Mouse (Mus musculus) heart, postnatal 25 days (tissue): ENCODE data around the gene Dpf2. TPM values are rescaled to one million over a fixed set of nuclear protein-coding genes. Genes with fewer than 3 reads are reported as not detected.

Source experiments
- DNase-seq: peaks from one replicate; pipeline ENCODE4 v3.0.0; 2022; ENCODE audit warnings: low spot score
- intact Hi-C: fragments of 180-260 bp; cut with DNase I; formaldehyde crosslinking; loops from one replicate; pipeline ENCODE4 v1.15.1; 2025
- total RNA-seq, 2 experiments: library from RNA; stranded (reverse); gene quantifications; 2 replicates each; pipeline ENCODE4 v1.2.3; 2021

Gene Dpf2
- total RNA-seq: 10 to 100 TPM; 87.4 to 96.1 TPM

DNA sequence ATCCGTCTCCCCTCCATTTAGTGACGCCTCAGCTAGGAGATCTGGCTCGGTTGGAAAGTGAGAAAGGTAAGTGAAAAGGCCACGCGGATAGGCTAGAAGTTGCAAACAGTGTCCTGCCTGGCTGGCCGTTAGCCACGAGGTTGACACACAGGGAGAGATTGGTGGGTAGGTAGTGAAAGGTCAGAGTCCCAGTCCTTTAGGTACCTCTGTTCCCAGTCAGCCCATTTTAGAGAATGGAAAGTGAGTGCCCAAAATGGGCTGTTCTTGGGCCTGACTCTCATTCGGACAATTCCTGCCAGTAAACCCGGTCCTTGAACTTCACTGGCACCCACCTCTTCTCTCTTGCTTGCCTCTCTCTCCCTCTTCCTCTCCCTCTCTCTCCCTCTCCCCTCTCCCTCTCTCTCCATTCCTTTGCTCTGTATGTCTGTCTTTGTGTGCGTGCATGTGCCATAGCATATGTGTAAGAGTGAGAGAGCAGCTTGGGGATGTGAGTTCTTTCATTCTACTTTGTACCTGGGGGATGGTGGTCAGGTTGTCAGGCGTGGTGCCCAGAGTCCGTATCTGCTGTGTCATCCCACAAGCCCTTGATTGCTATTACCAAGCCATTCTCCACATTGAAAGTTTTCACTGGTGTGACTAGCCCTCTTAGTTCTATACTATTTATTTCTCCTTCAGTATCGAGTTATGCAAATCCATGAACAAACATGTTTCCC, at the start of gene Dpf2:
Gene Dpf2, minus strand, starts transcription at position 4 of the 713 bp plus-strand sequence.
- intact Hi-C loops: no loop called here
- DNase-seq: no peak

DNA sequence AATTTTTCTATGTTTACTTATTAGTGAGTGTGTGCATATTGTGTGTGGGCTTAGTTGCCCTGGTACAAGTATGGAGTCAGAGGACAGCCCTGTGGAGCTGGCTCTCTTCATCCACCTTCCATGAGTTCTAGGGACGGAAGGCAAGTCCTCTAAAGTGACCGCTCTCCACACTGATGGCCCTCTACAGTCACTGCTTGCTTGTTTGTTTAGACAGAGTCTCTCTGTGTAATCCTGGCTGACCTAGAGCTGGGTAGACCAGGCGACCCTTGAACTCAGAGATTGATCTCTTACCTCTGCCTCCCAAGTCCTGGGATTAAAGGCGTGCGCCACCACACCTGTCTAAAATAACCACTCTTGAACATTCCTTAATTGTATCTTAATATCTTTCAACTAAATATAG, 44.6 kb upstream of the Dpf2 start:
- intact Hi-C loops: loop anchor here (2.0 kb wide), 1 partner anchor 165 kb away; no protein-coding TSS in a partner anchor
- DNase-seq: no peak

DNA sequence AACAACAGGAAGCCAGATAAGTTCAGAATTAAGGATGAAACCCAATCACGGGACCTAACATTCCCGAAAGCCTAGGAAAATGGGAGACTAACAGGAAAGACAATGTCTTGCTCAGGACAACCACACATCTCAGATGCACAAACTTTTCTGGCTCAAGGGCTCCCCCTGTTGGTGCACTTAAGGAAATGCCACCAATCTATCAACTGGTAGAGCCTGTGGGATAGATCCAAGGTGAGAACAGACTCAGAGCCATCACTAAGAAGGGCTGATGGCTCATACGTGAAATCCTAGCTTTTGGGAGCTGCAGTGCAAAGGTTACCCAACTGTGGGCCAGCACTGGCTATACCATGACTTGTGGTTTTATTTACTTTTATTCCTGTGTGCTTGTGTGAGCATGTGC, 43.9 kb upstream of the Dpf2 start:
- peak; percentile 71 for DNase-seq
- intact Hi-C loops: loop anchor here (1.0 to 2.0 kb wide), 2 partner anchors 32 to 164 kb away; partner anchors contain the start of gene Cdc42ep2

DNA sequence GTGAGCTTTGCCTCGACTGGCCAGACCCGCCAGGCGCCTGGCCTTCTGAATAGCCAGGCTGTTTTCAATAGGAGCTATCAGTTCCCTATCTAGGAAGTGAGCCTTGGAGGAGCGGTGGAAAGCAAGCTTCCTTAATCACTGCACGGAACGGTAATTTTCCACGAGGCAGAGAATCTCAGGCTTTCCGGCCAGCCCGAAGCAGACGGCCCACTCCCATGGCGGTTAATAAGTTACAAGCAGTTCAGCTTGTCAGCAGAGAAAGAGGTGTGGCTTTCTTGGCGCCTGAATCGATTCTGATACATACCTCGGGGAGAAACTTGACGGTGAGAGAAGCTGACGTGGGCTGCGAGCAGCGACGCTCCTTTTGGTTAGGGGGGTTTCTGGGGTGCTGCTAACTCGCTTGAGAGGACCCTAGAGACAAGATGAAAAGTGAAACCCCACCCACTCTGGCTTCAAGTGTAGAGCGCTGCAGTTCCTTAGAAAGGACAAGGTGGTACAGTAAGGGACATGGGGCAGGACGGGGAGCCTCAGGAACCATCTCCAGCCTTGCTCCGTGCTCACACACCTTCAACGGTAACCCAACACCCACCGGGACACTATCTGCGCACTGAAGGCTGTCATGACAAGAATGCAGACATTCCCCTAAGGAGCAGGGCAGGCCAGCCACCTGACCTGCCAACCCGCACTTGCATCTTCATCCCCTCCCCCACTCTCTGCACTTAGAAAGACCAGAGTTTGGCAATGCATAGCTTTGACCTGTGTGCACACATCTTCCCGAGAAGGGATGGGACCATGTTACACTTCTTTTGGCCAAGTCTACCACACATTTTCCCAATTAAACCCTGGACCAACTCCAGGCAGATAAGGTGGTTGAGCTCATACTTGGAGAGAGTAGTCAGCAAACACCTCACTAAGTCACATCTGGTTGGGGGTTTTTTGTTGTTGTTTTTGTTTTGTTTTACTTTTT, 43.2 kb upstream of the Dpf2 start:
- intact Hi-C loops: loop anchor here (1.0 to 2.0 kb wide), 2 partner anchors 32 to 163 kb away; partner anchors contain the start of gene Cdc42ep2
- peak; percentile 58 for DNase-seq

DNA sequence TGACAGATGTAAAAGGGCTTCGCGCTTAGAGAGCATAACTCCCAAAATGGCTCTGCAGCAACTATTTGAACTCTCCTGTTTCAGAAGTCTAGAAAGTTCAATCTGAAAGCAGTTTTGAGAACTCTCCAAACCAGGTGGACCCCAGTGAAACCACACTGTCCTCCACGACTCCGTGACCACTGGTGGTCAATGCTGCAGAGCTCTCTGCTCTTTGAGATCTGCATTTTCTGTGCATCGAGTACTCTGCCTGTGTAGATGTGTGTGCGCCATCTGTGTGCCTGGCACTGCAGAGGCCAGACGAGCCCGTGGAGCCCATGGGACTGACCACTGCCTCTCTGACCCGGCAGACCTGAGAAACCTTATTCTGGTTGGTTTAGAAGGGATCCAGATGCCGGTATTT, 42.1 kb upstream of the Dpf2 start:
- no peak for DNase-seq
- intact Hi-C loops: no loop called here

DNA sequence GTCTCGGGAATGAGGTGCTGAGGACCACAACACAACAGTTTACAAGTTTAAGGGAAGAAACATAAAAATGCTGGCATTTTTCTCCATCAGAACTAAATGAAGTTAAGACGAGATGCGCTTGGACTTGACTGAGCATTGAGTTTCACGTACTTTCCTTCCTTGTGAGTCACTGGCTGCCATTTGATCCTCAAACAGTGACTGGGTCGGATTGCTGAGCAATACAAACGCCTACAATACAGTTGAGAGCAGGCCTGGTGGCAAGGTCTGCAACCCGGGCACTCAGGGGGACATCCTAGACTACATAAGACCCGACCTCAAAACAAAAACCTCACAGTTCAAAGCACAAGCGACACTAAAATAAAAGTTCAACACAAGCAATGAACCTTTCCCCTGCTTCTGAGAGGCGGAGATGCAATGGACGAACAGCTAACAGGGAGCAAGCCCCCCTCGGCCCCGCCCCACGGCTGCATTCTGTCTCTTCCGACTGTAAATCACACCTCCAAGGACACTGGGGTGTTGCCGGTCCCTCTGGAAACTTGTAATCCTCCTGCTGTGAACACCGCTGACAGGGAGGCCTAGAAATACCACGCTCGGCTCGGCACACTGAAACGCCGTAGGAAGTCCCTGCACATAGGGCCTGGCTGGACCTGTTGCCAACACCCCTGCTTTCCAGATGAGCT, 41.4 kb upstream of the Dpf2 start:
- DNase-seq: no peak
- intact Hi-C loops: no loop called here

DNA sequence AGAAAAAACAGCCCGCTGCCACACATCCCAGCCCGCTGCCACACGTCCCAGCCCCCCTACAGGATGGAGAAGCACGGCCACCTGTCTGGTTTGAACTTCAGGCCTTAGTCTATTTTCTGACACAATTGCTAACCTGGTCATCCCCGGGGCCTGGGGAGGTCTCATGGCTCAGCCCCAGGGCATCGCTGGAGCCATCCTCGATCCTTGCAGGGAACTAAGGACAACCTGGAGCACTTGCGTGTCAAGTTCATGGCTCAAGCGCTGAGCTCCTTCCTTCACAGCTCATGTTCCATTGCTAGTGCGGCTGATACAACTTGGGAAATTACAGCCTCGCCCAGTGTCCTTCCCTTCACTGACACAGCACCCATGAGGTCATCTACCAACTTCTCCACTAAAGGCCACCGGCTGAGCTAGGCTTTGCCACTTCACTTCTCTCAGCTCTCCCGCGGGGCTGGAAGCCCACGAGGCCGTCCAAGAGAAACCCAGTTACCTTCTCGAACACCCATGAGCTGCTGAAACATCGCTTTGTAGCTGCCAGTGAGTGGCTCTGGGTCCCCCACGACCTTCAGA, 40.5 kb upstream of the Dpf2 start:
- no peak for DNase-seq
- intact Hi-C loops: no loop called here

DNA sequence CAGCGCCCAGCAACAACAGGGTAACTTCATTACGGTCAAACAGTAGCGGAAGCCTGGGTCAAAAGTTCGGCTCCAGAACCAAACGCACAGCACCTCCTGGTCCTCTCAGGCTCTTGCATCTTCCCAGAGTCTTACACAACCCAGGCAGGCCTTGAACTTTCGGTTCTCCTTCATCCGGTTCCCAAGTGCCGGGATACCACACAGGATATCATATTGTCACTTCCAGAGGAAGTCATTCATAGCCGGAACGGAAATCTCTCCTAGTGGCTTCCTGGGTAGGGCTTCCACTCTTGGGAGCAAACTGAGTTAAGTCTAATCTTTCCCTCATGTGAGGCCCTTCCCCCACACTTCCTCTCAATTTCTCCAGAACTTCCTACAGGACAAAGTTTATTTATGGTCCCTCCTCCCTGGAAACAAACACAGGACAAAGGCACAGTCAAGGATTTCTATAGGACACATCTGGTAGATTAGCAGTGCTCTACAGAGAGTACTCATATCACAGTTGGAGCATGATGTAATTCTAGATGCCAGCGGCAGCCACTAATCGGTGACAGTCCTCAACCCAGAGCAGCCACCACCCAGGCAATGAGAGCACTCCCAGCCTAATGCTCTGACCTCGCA, 39.4 kb upstream of the Dpf2 start:
- intact Hi-C loops: no loop called here
- DNase-seq: peak; percentile 68

DNA sequence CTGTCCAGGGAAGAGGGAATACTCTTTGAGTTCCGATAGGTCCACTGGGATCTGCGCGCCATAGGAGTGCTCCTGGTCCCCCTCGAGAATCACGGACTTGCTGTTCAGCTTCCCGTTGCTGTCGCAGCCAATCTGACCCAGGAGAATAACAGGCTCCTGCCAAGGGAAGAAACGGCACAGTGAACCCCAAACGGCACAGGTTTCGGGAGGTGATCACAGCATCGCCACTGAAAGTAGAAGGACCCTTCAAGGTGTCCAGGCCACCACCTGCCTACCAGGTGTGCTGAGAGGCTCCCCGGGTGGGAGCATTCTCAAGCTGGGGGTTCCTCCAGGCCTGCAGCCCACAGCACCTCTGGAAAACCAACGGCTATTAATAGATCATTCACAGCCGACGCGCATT, 38.8 kb upstream of the Dpf2 start:
- no peak for DNase-seq
- intact Hi-C loops: no loop called here

DNA sequence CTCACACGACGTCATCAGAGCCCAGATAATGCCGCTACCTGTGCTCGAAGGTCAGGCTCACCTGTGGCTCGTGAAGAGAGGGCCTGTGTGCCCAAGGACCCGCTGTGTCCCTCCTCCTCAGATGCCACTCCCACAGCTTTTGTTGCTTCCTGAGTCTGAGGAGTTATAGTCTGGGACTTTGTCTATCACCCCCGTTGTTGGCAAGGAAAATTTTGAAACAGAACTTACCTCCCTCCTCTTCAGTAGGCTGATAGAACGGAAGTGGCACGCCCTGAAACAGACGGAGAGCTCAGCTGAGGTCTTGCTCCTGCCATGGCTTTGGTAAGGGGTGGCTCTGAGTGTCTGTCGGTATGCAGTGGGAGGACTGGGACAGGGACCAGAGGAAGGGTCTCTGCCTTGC, 37.4 kb upstream of the Dpf2 start:
- DNase-seq: no peak
- intact Hi-C loops: no loop called here

DNA sequence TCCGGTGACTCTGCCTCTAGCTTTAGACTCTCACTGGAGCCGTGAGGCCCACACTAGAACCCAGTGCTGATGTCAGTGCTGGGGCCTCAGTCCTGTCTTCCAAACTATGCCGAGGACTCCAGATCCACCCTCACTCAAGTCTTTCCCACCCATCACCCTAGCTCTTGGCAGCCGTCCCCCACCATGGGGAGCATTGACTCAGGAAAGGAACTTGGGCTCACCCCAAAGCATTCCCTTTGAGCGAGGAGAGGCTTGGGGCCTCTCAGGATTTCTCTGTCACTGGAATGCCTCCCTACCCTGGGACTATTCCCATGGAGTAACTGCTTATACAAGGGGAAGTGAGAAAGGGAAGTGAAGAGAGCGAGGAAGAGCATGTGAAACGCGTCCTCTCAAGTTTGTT, 33.1 kb upstream of the Dpf2 start:
- DNase-seq: peak; percentile 64

DNA sequence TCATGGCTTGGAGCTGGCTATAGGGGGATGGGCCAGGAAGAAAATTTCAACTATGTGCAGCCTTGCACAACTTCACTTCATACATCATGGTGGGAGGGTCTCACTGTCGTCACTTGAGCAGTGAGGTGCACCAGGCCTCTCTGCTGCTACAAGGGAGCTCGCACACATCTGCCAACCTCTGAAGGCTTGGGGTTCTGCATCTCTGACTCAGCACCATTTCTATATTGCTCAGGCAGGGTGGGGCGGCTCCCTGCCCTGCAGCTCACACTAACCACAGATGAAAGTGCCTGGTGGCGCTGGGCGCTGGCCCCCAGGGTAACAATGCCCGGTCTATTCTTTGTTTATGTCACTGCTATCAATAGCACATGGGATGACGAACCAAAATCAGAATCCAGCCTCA, 32.2 kb upstream of the Dpf2 start:
- intact Hi-C loops: no loop called here
- DNase-seq: no peak

More for the DNA sequence above, 33.1 kb upstream of the Dpf2 start:
- intact Hi-C loops: no loop called here

DNA sequence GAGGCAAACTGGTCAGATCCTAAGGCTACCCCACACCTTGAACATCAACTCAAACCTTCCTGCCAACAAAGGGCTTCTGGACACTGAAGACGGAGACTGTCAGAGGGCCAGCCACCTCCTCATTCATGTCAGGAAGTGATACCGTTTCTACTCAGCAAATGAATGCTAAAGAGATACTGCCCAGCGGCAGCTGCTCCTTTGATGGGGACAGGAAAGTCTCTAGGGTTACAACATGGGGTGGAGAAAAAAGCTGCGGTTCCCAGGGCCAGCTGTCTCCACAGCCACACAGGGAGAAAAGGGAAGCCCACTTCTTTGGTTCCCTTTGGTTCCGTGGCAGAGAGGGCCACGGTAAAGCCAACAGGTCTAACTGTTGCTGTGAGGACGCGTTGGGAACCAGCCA, 31.3 kb upstream of the Dpf2 start:
- intact Hi-C loops: no loop called here

DNA sequence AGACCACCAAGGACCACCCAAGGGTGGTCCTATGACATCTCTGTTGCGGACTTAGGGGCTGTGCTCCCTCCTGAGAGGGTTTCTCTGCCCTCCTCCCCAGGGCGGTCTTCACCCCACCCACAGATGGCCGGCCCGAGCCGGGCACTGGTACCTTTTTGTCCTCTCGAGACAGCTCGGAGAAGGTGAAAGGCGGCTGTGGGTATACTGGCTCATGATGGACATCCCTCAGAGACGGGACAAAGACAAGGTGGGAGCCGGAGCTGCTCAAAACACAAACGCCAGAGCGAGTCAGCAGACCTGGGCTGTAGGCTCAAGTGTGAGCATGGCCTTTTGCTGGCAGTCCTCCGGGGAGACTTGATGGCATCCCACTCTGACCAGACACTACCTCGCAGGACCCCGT, 30.6 kb upstream of the Dpf2 start:
- DNase-seq: no peak
- intact Hi-C loops: no loop called here

More for the DNA sequence above, 31.3 kb upstream of the Dpf2 start:
- no peak for DNase-seq

DNA sequence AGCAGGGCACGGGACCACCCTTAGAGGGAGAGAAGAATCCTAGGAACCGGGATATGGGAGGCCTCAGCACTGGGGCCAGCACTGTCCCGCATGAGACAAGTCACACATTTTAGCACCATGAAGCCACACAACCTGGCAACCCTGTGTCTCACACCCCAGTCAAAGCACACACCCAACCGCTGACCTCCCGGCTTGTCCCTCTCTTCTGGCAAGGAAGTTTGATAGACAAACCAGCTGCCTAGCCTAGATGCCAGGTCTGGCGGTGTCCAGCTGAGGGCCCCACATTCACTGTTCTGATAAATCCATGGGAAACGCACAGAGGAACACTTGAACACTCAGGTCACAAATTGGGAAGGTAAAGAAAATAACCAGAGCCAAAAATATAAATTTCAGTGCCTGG, 29.8 kb upstream of the Dpf2 start:
- no peak for DNase-seq
- intact Hi-C loops: no loop called here

DNA sequence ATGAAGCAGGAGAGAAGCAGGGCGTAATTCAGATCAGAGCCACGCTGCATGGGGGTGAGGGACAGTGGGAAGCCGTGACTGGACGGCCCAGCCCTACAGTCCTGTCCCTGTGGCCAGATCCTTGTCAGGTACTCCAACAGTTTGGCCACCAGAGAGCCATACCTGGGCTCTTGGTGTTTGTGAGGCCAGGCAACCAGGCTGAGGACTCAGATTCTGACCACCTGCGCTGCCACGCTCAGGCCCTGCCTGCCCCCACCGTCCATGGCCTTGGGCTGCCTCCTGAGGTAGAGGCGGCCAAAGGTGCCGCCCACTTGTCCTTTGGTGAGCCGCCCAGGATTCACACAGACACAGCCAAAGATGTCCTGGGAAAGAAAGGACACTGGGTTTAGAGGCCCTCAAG, 27.8 kb upstream of the Dpf2 start:
- DNase-seq: no peak
- intact Hi-C loops: loop anchor here (2.0 kb wide), 1 partner anchor 16 kb away; the partner anchor contains the start of gene Cdc42ep2

DNA sequence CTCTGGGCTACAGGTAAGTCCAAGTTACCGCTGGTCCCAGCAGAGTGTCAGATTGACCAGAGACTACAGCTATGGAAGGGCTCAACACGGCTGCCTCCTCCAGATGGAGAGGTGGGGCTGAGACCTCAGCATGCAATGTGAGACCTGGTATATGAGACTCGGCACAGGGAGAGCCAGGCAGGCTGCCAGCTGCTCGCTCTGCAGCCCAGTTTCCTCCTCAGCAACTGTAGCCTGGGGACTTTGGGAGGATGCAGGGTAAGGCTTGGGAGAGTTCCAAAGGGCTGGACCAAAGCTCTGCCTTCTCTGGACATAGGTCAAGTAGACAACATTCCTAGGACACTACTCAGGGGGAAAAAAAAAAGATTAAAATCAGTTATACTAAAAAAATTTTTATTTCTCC, 27.4 kb upstream of the Dpf2 start:
- peak; percentile 79 for DNase-seq
- intact Hi-C loops: loop anchor here (2.0 kb wide), 1 partner anchor 15 kb away; the partner anchor contains the start of gene Cdc42ep2

DNA sequence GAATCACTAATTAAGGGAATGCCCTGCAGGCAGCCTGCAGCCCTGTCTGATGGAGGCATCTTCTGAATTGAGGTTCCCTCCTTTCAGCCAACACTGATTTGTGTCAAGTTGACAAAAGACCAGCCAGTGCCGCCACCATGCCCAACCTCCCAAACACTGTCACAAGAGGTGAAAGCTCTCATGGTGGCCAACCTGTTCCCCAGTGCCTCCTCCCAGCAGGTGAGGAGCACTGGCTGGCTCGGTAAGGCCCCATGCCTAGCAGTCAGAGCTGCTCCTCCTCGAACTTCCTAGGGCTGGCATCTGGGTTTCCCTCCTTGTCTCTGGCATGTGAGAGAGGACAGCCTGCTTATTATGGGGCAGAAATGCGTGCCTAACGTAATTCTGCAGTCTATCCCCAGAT, 26.9 kb upstream of the Dpf2 start:
- intact Hi-C loops: loop anchor here (2.0 kb wide), 1 partner anchor 15 kb away; the partner anchor contains the start of gene Cdc42ep2
- DNase-seq: no peak

DNA sequence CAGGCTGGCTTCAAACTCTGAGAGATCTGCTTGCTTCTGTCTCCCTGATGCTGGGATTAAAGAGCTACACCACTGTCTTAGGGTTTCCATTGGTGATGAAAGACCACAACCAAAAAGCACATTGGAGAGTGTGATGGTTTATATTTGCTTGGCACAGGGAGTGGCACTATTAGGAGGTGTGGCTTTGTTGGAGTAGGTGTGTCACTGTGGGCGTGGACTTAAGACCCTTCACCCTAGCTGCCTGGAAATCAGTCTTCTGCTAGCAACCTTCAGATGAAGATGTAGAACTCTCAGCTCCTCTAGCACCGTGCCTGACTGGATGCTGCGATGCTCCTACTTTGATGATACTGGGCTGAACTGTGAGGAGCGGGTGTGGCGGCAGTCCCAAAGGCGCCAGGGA, 25.7 kb upstream of the Dpf2 start:
- intact Hi-C loops: no loop called here
- no peak for DNase-seq
